Mouse (Mus musculus) intestine, embryonic 14.5 days (tissue): ENCODE measurements around the gene Cgas. TPM values are rescaled to one million over a fixed set of nuclear protein-coding genes. Genes with fewer than 3 reads are reported as not detected.

Source experiments
- ATAC-seq: fragments of 200-750 bp; cut with Nextera tagmentation; replicated peaks from 2 replicates; pipeline ENCODE4 v1.8.0; 2017; ENCODE audit warnings: low read depth, moderate number of reproducible peaks, moderate TSS enrichment, moderate library complexity; ENCODE audit not compliant: low FRiP score, low TSS enrichment
- DNase-seq: peaks from one replicate; pipeline ENCODE4 v3.0.0-alpha.2; 2018; ENCODE audit warnings: low spot score
- H3K27ac ChIP-seq: fragments of 300-500 bp; sonication (generic); 2 replicates; pipeline ENCODE4 v1.5.1; 2014; ENCODE audit warnings: low read depth, mild to moderate bottlenecking, control low read depth
- H3K27me3 ChIP-seq: fragments of 300-500 bp; sonication (generic); replicated peaks from 2 replicates; pipeline ENCODE4 v1.6.1; 2014; ENCODE audit warnings: low read length, control low read depth; ENCODE audit not compliant: control insufficient read depth, insufficient read depth
- H3K36me3 ChIP-seq: fragments of 300-500 bp; sonication (generic); 2 replicates; pipeline ENCODE4 v1.6.1; 2014; ENCODE audit warnings: low read length, control low read depth; ENCODE audit not compliant: control insufficient read depth, insufficient read depth
- H3K4me1 ChIP-seq: fragments of 300-500 bp; sonication (generic); replicated peaks from 2 replicates; pipeline ENCODE4 v1.6.1; 2014; ENCODE audit warnings: low read length, control low read depth, mixed read lengths; ENCODE audit not compliant: control insufficient read depth, insufficient read depth
- H3K4me2 ChIP-seq: fragments of 300-500 bp; sonication (generic); 2 replicates; pipeline ENCODE4 v1.6.1; 2014; ENCODE audit warnings: low read length
- H3K4me3 ChIP-seq: fragments of 300-500 bp; sonication (generic); 2 replicates; pipeline ENCODE4 v1.5.1; 2014; ENCODE audit warnings: low read depth, low read length, control low read depth, mixed read lengths
- H3K9ac ChIP-seq: fragments of 300-500 bp; sonication (generic); 2 replicates; pipeline ENCODE4 v1.6.1; 2014; ENCODE audit warnings: mild to moderate bottlenecking, low read length
- H3K9me3 ChIP-seq: fragments of 300-500 bp; sonication (generic); 2 replicates; pipeline ENCODE4 v1.6.1; 2016; ENCODE audit warnings: low read length, control low read depth; ENCODE audit not compliant: control insufficient read depth
- WGBS: fragments of 180-500 bp; shearing (Covaris S2); extraction: QIAGEN DNeasy Blood & Tissue Kit; methylation state at CpG from one replicate; pipeline ENCODE4 v1.1.7; 2014; 5-methylcytosine and 5-hydroxymethylcytosine counted together
- polyA plus RNA-seq: library from polyadenylated mRNA; unstranded; fragments of >200 nt; fragmentation: Nextera tagmentation; extraction: Ambion mirVana; gene quantifications from 2 replicates; pipeline ENCODE4 v1.2.1, GENCODE M21; 2014

Gene Cgas
- polyA plus RNA-seq, 1 experiment from 2014 or later: 2.4 TPM

DNA sequence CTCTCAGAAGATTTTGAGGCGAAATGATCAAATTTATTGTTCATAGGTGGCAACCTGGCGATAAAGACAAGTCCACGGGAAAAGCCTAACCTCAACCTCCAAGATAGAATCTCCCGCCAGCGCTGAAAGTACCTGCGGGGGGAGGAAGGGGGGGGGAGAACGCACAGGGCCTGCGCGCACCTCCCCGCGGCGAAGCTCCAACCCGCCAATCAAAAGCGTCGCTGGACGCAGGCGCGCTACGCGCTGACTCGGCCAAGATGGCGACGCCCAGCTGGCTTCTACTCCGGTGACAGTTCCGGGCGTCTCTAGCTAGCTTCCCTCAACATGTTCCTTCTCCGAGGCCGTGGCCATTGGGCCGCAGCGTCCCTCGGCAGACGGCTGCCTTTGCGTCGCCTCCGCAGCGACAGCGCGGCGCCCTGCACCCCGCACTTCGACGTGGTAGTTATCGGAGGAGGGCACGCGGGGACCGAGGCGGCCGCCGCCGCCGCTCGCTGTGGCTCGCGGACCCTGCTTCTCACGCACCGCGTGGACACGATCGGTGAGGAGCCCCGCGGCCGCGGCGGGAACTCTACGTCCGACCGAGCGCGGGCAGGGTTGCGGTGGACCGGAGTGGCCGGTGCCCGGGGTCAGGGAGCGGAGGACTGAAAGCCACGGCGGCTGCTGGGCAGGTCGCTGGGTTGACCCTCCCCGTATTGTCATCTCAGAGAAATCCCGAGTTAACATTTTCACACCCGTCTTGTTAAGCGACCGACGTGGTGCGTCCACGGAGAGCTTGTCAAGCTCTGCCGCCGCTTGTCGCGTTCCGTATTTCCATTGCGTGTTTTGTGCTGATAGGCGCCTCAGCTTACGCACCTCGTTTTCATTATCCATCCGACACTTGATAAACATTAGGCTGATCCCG lies 5.2 kb upstream of the Cgas start, which contains the start of the genes Mto1 and Gm17324:
TSS of gene Mto1 (plus strand) at position 236 of the 901 bp plus-strand sequence.
TSS of gene Gm17324 (minus strand) at position 814 of the 901 bp plus-strand sequence.
- H3K4me2 ChIP-seq: peak within 1 kb of the TSS; percentile 73
- H3K9me3 ChIP-seq: no peaks in the 10 kb centered on the region
- H3K27me3 ChIP-seq: peaks cover 37% of the 10 kb centered on the region
- peak within 1 kb of the TSS; percentile 94 for H3K9ac ChIP-seq
- H3K4me3 ChIP-seq: peak within 1 kb of the TSS; percentile 98
- peaks cover 27% of the 10 kb centered on the region for H3K36me3 ChIP-seq
- ATAC-seq: peak; percentile 96
- H3K27ac ChIP-seq: peak within 1 kb of the TSS; percentile 87
- H3K4me1 ChIP-seq: peaks cover 9% of the 10 kb centered on the region; the same call in 1 of the 2 replicates
- WGBS: under 1% methylated on average over 95 of the region's 96 CpGs
- DNase-seq: peak; percentile 94

DNA sequence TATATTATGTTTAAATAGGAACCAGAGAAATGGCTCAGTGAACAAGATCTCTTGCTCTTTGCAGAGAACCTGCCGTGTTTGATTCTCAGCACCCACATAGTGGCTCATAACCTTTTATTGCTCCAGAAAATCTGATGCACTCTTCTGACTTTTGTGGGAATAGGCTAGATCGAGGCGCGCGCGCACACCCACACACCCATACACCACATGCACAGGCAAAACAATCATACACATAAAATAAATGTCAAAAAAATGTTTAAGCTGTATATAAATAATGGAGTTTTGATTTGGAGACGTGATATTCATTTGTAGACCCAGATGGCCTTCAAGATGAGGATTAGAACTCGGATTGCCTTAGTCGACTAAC lies 4.6 kb upstream of the Cgas start:
- peaks cover 21% of the 10 kb centered on the region for H3K36me3 ChIP-seq
- DNase-seq (no peak), ATAC-seq (no peak; the same call in 1 of the 2 replicates)
- WGBS: 28% methylated on average over 9 of the region's 9 CpGs
- peak overlapping the region; percentile 94 for H3K9ac ChIP-seq
- H3K4me3 ChIP-seq: peak overlapping the region; percentile 98
- peaks cover 16% of the 10 kb centered on the region for H3K4me1 ChIP-seq
- no peak overlapping the region for H3K27ac ChIP-seq
- peak overlapping the region; percentile 73 for H3K4me2 ChIP-seq
- peaks cover 42% of the 10 kb centered on the region for H3K27me3 ChIP-seq
- H3K9me3 ChIP-seq: no peaks in the 10 kb centered on the region

DNA sequence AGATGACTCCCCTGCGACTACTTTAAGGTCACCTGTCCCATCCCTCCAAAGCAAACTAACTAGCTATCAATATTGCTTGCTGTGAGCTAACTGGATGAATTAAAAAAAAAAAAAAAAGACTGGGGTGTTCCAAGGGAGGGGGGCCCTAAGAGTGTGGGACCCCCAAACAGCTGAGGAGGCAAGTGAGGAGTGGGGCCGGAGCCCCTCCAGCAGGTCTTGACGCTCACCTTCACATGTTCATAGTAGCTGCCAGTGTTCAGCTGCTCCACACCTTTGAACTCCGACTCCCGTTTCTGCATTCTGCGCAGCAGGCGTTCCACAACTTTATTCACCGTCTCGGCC lies 829 bp downstream of the Cgas start:
- H3K4me2 ChIP-seq: peak overlapping the region; percentile 62
- H3K27ac ChIP-seq: no peak overlapping the region
- ATAC-seq: no peak
- peaks cover 70% of the 10 kb centered on the region for H3K27me3 ChIP-seq
- DNase-seq: no peak
- H3K36me3 ChIP-seq: no peaks in the 10 kb centered on the region
- H3K9me3 ChIP-seq: no peaks in the 10 kb centered on the region
- H3K9ac ChIP-seq: peak overlapping the region; percentile 59
- 5% methylated on average over 9 of the region's 9 CpGs for WGBS
- peak overlapping the region; percentile 42 for H3K4me3 ChIP-seq
- peaks cover 15% of the 10 kb centered on the region; the same call in 1 of the 2 replicates for H3K4me1 ChIP-seq

DNA sequence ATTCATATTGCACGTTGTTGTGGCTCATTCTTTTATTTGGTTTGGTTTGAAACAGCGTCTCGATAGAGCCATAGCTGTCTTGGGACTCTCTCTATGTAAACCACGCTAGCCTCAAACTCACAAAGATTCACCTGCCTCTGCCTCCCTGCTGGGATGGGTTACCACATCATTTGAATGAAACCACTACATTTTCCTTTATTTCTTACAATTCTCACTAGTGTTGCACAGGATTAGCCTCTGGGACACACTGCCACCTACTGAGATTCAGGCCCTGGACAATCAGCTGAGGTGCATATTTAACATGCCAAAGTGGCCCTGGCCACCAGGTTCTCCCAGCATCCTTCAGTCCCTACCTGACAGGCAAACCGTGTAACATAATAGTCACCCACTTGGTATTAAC lies 3.6 kb downstream of the Cgas start:
- H3K27ac ChIP-seq: no peak overlapping the region
- no peak overlapping the region for H3K9ac ChIP-seq
- peaks cover 46% of the 10 kb centered on the region for H3K27me3 ChIP-seq
- ATAC-seq (no peak), DNase-seq (no peak)
- no peak overlapping the region for H3K4me3 ChIP-seq
- H3K36me3 ChIP-seq: no peaks in the 10 kb centered on the region
- no peak overlapping the region for H3K4me2 ChIP-seq
- H3K4me1 ChIP-seq: peaks cover 15% of the 10 kb centered on the region; the same call in 1 of the 2 replicates
- 70% methylated on average over 5 of the region's 5 CpGs for WGBS
- no peaks in the 10 kb centered on the region for H3K9me3 ChIP-seq

- Histone ChIP-seq H3K27me3 (no peaks in the 10 kb centered on the region), H3K4me2 (no peak overlapping the region), H3K4me3 (no peak overlapping the region), H3K36me3 (no peaks in the 10 kb centered on the region), H3K4me1 (no peaks in the 10 kb centered on the region), H3K27ac (no peak overlapping the region), H3K9ac (no peak overlapping the region), H3K9me3 (no peaks in the 10 kb centered on the region)
- 87% methylated on average over 5 of the region's 5 CpGs for WGBS
- DNase-seq (no peak), ATAC-seq (no peak)
Measured at GRCm38 (mm10) chr9:78432471-78432870, 10.6 kb downstream of the Cgas start.

GRCm38 (mm10) chr9:78430486-78430885 lies 12.6 kb downstream of the Cgas start:
- Histone ChIP-seq H3K4me3 (no peak overlapping the region), H3K9ac (no peak overlapping the region), H3K4me1 (no peaks in the 10 kb centered on the region), H3K36me3 (no peaks in the 10 kb centered on the region), H3K9me3 (no peaks in the 10 kb centered on the region), H3K27ac (no peak overlapping the region), H3K4me2 (no peak overlapping the region), H3K27me3 (no peaks in the 10 kb centered on the region)
- DNase-seq (no peak), ATAC-seq (no peak)
- 79% methylated on average over 6 of the region's 6 CpGs for WGBS

GRCm38 (mm10) chr9:78429551-78429950 lies 13.5 kb downstream of the Cgas start:
- H3K4me1 ChIP-seq: no peaks in the 10 kb centered on the region
- H3K9ac ChIP-seq: no peak overlapping the region
- WGBS: 54% methylated on average over 2 of the region's 2 CpGs
- no peaks in the 10 kb centered on the region for H3K36me3 ChIP-seq
- H3K4me2 ChIP-seq: no peak overlapping the region
- no peak overlapping the region for H3K27ac ChIP-seq
- no peak for ATAC-seq
- no peaks in the 10 kb centered on the region for H3K9me3 ChIP-seq
- H3K4me3 ChIP-seq: no peak overlapping the region
- DNase-seq: no peak
- H3K27me3 ChIP-seq: no peaks in the 10 kb centered on the region

DNA sequence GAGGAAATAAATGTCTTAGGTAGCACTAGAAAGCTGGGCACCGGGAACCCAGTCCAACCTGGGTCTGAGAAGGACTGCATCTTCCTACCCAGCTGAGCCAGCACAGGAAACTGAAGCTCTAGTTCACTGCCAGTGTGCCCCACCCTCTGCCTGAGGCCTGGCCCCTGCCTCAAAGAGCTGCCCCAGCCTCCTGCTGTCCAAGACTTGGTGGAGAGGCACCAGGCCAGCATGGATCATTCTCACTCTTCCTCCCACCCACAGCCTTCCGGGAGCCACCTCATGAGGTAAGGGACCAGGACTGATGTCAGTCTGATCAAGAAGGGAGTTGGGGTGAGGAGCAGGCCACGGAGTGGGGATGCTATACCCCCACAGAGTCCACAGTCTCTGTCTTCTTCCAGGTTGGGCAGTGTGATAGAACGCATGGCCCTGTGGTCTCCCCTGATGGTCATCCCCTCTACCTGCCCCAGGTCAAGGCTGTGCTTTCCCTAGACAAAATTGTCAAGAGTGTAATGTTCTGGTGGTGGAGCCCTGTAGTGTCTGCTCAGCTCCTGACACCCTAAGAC lies 14.1 kb downstream of the Cgas start:
- Histone ChIP-seq H3K27me3 (no peaks in the 10 kb centered on the region), H3K4me1 (no peaks in the 10 kb centered on the region), H3K4me3 (no peak overlapping the region), H3K9ac (no peak overlapping the region), H3K4me2 (no peak overlapping the region), H3K27ac (no peak overlapping the region), H3K36me3 (no peaks in the 10 kb centered on the region), H3K9me3 (no peaks in the 10 kb centered on the region)
- WGBS: 83% methylated on average over 4 of the region's 4 CpGs
- ATAC-seq (no peak), DNase-seq (no peak)
